Mouse (Mus musculus): ENCODE data around the gene Riox2.

Gene Riox2

DNA sequence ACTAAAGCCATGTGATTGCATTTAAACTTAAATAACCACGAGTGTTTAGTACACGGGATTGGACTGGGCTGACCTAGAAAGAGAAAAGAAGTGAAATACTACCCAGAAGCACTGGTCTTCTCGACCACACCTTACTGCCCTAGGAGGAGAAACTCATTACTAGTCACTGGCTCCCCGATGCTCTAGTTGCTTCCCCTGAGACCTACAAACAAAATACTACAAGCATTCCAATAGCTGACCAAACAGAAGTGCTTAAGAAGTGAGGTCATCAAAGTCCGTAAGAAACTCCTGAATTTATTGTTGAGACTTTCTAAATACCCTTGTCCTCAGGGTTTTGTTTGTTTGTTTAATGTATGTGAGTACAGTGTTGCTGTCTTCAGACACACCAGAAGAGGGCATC, 38.3 kb downstream of the Riox2 start:
- ChIA-PET CTCF (no interaction called here), POLR2A (no interaction called here)

DNA sequence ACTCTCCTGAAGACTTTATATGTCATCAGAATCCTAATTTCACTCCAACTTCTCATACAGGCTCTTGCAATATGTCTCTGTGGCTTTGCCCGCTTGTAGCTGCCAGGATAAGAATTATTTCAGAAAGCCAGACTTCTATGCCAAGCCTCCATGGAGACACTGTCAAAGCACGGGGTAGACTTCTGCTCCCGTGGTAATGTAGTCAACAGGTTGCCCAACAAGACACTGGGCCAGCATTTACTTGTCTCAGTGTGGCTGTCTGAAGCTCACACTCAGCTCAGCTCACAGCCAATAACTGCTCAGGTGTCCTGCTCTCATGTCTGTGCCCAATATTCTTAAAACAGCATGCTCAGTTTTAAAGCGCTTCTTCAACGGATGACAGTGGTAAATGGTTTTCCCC, 43.6 kb downstream of the Riox2 start:
- CTCF ChIA-PET, result no interaction called here
- POLR2A ChIA-PET, result interaction anchor here in 1 of 4 experiments (1.3 kb wide), 1 partner anchor 22 kb away, joined by 4 read pairs; no protein-coding TSS in a partner anchor

DNA sequence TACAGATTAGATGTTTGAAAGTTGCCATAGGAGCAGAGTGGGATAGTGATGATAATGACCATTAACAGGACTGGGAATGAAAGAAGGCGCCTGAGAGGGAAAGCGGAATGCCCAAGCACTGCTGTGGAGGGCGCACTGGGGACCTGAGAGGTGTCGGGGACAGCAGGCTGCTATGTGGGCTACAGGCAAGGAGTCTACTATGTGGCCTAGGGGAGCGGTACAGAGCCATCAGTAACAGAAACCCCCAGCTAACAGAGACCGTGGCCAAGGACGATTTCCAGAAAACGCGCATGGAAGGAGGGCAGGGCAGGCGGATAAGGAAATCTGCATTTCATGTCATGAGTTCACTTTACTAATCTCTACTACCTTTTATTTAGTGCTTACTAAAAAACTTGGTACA, 45.4 kb downstream of the Riox2 start:
- ChIA-PET CTCF (no interaction called here), POLR2A (interaction anchor here in 1 of 4 experiments (0.7 to 1.8 kb wide), 3 partner anchors 13 to 23 kb away, joined by 3 to 6 read pairs (median 3); no protein-coding TSS in a partner anchor)

DNA sequence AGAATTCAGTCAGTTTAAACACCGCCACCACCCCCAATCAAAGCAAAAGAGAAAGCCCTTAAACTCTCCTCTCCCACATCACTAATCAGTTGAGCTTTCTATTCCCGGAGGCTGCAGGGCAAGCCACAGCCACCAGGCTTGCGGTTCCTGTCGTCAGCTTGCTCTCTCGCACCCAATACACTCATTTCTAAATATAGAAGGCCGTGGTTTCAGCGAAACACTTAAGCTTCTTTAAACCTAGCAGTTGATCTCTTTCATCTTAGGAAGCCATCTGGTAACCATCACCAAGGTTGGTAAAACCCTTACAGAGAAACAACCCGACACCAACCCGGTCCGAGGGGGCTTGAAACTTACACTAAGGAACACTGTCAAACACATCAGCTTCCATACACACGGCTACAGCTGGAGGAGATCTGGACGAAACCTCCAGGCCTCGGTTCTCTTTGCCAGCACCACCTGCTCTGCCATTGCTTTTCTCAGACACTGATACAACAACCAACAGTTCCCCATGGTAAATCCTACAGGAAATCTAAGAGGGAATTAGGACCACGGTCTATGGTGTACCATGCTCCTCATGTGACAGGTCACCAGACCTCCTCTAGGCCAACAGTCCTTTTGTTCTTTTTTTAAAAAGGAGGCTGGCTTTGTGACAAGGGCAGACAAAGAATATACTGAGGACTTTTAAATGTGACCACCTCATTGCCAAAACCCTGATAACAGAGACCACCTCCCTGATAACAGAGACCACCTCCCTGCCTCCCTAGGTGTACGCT, 46.1 kb downstream of the Riox2 start:
- ChIA-PET CTCF (no interaction called here), POLR2A (interaction anchor here in 2 of 4 experiments (0.6 to 1.8 kb wide), 4 partner anchors 14 to 36 kb away, joined by 3 to 6 read pairs (median 4); no protein-coding TSS in a partner anchor)

DNA sequence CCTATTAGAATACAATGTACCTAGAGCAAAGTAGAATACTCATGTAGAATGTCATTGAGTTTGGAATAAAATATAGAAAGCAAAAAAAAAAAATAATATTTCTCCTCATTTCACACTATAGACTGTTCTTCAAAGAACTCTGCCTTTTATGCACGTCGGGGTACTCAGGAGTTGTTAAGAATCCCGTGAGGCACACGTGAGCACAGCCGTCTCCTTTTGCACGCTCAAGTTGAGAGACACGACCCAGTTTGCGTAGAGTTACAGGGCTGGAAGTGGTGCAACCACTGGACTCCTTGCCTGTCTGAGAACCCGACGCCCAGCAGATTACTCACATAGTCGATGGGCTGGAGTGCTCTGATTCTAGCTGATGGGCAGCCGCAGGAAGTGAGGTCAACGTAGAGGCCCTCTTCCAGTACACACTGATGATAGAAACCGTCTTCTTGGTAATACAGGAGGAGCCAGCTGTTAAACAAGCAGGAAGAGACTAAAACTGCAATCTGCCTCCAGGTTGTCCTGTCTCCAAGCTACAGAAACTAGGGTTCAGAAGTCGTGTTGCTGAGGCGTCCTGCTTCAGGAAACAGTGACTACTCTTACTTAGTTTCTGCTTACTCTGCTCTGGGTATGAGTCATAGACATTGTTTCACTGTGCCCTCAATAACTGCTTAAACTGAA, 50.3 kb downstream of the Riox2 start:
- POLR2A ChIA-PET, result interaction anchor here in 1 of 4 experiments (1.0 kb wide), 1 partner anchor 55 kb away, joined by 3 read pairs; no protein-coding TSS in a partner anchor
- CTCF ChIA-PET, result no interaction called here

DNA sequence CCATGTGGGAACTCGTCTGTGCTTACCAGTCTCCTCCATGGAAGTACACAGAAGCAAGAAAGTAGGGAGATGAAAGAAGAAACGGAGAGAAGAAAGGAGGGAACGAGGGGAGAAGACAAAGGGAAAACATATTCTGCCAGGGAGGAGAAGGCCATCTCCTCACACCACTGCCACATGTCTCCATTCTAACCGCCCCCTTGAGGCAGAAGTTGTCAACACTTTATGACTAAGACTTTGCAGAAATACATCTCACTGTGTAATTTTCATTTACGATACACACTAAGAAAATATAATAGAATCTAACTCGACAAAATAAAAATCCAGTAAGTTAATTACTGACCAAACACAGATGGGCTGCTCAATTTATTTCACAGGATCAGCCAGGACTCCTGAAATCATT, 55.4 kb downstream of the Riox2 start:
- ChIA-PET POLR2A (no interaction called here), CTCF (no interaction called here)

DNA sequence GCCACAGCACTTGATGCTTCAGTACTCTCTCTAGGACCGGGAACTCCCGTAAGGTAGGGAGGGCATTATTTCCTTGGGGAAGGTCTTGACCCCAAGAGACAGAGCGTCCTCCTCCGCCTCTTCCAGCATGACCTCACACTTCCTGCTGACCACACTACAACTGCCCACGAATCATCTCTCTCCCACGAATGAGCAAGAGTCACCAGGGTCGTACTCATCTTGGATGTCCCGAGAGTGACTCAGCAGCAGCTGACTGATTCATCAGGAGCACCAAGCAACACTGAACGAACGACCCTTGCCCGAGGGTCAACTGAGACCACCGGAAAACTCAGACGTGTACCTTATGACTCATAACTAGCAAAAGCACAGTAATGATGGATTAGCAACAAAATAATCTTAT, 58.0 kb downstream of the Riox2 start:
- ChIA-PET POLR2A (no interaction called here), CTCF (no interaction called here)

DNA sequence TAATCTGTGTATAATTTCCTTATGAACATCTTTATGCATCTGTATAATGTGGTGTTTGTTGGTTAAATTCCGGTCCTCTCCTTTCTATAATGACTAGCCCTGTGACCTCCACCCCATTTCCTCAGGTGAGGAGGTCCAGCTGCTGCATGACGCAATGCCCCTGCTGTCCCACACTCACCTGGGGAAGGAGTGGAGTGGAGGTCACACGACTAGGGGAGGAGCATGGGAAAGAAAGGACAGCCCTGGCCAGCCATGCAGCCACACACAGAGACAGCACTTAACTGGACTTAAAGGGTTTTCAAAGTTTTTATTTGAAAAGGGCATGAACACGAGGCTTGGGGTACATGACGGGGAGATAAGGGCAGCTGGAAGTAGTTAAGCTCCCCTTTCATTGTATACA, 59.7 kb downstream of the Riox2 start:
- CTCF ChIA-PET, result no interaction called here
- POLR2A ChIA-PET, result interaction anchor here in 1 of 4 experiments (1.2 kb wide), 1 partner anchor 12 kb away, joined by 3 read pairs; no protein-coding TSS in a partner anchor

DNA sequence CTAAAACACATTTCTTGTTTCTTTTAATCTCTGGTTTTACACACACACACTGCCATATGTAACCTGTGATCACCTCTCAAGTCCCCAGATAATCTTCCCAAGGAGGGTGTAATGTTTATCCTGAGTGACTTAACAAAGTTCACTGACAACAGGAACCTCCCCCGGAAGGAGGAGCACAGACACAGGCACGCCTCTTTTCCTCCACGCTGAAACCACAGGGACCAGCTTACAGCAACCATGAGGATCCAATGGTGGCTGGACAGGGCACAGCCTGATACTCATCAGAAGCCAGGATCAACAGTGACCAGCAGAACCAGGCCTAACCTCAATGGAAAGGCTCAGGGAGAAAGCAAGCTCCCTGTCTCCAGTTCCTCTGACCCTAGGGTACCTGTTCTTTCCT, 61.0 kb downstream of the Riox2 start:
- CTCF ChIA-PET, result interaction anchor here in 1 of 4 experiments (1.0 kb wide), 1 partner anchor 85 kb away, joined by 3 read pairs; no protein-coding TSS in a partner anchor
- POLR2A ChIA-PET, result interaction anchor here in 1 of 4 experiments (1.0 kb wide), 1 partner anchor 61 kb away, joined by 3 read pairs; no protein-coding TSS in a partner anchor

DNA sequence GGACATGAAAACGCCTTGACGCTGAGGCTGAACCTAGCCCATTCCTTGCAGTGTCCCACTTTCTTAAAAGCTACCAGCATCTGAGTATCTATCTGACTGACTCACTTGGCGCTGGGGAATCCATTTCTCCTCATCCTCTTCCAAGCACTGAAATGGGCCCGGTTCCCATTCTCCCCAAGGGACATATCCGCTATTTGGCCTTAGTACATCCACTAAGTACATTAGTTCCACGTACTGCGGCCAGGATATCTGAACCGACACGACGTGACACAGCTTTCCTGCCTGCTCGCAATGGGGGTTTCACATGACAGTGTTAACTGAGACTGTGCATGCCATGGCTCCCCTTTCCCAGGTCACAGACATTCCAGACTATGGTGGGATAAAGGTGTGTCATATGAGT, 62.8 kb downstream of the Riox2 start:
- ChIA-PET POLR2A (interaction anchor here in 2 of 4 experiments (1.2 to 1.4 kb wide), 2 partner anchors 16 to 63 kb away, joined by 3 to 6 read pairs; partner anchors contain the start of gene Riox2 (in 1 of the 2)), CTCF (no interaction called here)

DNA sequence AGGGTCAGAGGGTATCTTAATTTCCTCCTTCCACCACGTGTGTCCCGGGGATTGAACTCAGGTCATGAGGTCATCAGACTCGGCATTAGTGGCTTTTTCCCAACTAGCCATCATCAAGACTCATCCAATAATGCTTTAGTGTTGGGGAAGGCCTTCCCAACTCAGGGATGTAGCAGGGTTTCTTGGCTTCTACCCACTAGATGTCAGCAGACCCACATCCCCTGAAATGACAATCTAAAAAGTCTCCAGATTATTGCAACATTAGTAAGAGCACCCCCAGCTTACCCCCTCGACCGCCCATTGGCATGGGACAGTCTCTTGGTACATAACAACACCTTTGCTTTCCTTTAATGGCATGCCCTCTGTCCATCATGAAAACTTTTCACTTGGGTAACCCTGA, 64.1 kb downstream of the Riox2 start:
- POLR2A ChIA-PET, result no interaction called here
- CTCF ChIA-PET, result no interaction called here

DNA sequence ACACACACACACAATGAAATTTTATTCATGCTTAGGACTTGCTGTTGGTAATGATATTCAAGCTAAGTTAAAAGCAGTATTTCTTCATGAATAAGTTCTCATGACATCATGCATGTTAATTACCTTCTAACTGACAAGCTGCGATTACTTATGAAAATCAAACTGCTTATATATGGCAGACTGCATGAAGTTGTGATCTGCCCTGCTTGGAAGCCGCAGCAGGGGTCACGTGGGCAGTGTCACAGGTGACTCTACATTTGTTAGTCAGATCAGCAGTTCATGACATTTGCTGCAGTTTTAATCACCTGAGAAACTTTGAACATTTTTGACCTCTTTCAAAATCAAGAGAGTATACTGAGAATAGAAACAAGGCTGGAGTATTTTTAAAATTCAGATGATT, 69.4 kb downstream of the Riox2 start:
- POLR2A ChIA-PET, result no interaction called here
- CTCF ChIA-PET, result no interaction called here

DNA sequence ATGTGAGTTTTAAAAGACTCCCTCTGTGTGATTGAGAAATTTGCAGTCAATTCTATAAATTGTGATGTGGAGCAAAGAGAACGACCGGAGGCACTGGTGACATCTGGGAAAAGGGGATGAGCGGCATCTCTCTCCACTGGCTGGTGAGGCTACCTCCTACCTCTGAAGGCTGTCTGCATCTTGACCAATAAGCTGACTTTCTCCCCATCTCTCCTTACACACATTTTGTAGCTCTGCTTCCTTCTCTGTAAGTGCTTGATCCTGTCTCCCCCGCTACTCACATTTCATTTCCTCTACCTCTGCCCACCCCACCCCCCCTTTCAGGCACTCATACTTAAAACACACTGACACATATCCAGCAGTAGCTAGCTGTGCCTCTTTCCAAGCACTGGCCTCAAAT, 69.8 kb downstream of the Riox2 start:
- ChIA-PET POLR2A (interaction anchor here in 1 of 4 experiments (0.9 kb wide), 1 partner anchor 38 kb away, joined by 3 read pairs; no protein-coding TSS in a partner anchor), CTCF (no interaction called here)

Measured in embryonic stem cell, embryonic (primary cell).